Mouse (Mus musculus): ENCODE measurements around the gene Dagla. TPM values are rescaled to one million over a fixed set of nuclear protein-coding genes. Genes with fewer than 3 reads are reported as not detected.
A peak's percentile ranks its signal among the peaks of the same experiment; 100 is the strongest.

The Dagla gene
- polyA plus RNA-seq, 2 experiments: 2.4 to 8.1 TPM

- no peak overlapping the region for H3K4me3 ChIP-seq (replicated peaks; ENCODE audit: low read length)
- TF ChIP-seq POLR2A (IDR thresholded peaks at IDR 0.05; ENCODE audit: borderline replicate concordance, extremely low read depth, insufficient read depth, insufficient read length): no peak
- H3K9ac ChIP-seq (ENCODE audit: low read depth, low read length, severe bottlenecking): no peak overlapping the region
- DNase-seq (ENCODE audit: low spot score): no peak
- WGBS: 45% methylated on average over 2 of the region's 2 CpGs
- no peaks in the 10 kb centered on the region for H3K9me3 ChIP-seq (ENCODE audit: control insufficient read depth, low read length)
- H3K27ac ChIP-seq (replicated peaks; ENCODE audit: low read depth, low read length): no peak overlapping the region; the same call in 1 of the 2 replicates
- 0 out of 2 replicates have a peak, but pooled peaks cover 2% of the 10 kb centered on the region for H3K27me3 ChIP-seq (ENCODE audit: control insufficient read depth, insufficient read depth, low read length)
- no peaks in the 10 kb centered on the region for H3K36me3 ChIP-seq (ENCODE audit: control insufficient read depth, insufficient read depth, low read length)
- no peak for ATAC-seq (ENCODE audit: low FRiP score, low read depth)
- peaks cover 18% of the 10 kb centered on the region for H3K4me1 ChIP-seq (ENCODE audit: control insufficient read depth, insufficient read depth, low read length)
- no peak overlapping the region for H3K4me2 ChIP-seq (replicated peaks; ENCODE audit: low read depth, low read length, severe bottlenecking)
Observed at GRCm38 (mm10) chr19:10308990-10309389, 4.3 kb upstream of the Dagla start.

- H3K27ac ChIP-seq (replicated peaks; ENCODE audit: low read depth, low read length): 0 out of 2 replicates have a peak overlapping the region, but pooled peaks have one; percentile 26
- no peak for DNase-seq (ENCODE audit: low spot score)
- 30% methylated on average over 6 of the region's 6 CpGs for WGBS
Observed at GRCm38 (mm10) chr19:10307941-10308340, 3.3 kb upstream of the Dagla start.

DNA sequence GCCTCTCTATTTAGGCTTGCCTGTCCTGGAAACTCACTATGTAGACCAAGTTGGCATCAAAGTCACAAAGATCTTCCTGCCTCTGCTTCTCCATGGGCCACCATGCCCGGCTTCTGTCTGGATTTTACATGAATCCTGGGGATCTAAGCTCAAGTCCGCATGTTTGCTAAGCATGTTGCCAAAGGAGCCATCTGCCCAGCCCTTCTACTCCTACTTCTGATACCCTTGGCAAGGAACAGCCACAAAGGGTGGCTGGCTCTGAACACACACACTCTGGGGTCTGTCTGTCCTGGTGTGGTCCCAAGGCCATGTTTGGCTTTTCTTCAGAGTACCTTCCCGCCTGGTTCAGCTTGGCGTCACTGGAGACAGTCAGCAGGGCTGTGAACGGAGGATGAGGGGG is 2.7 kb upstream of the Dagla start:
- 0 out of 2 replicates have a peak, but pooled peaks have one; percentile 1 for ATAC-seq (ENCODE audit: low FRiP score, low read depth)
- no peak for TF ChIP-seq POLR2A (IDR thresholded peaks at IDR 0.05; ENCODE audit: borderline replicate concordance, extremely low read depth, insufficient read depth, insufficient read length)
- Histone ChIP-seq H3K27me3 (ENCODE audit: control insufficient read depth, insufficient read depth, low read length) (0 out of 2 replicates have a peak, but pooled peaks cover 5% of the 10 kb centered on the region), H3K9me3 (ENCODE audit: control insufficient read depth, low read length) (no peaks in the 10 kb centered on the region), H3K4me3 (replicated peaks; ENCODE audit: low read length) (no peak overlapping the region), H3K4me1 (ENCODE audit: control insufficient read depth, insufficient read depth, low read length) (peaks cover 21% of the 10 kb centered on the region), H3K4me2 (replicated peaks; ENCODE audit: low read depth, low read length, severe bottlenecking) (no peak overlapping the region), H3K36me3 (ENCODE audit: control insufficient read depth, insufficient read depth, low read length) (no peaks in the 10 kb centered on the region), H3K27ac (replicated peaks; ENCODE audit: low read depth, low read length) (0 out of 2 replicates have a peak overlapping the region, but pooled peaks have one; percentile 26), H3K9ac (ENCODE audit: low read depth, low read length, severe bottlenecking) (0 out of 2 replicates have a peak overlapping the region, but pooled peaks have one; percentile 21)
- DNase-seq (ENCODE audit: low spot score): no peak
- 78% methylated on average over 5 of the region's 5 CpGs for WGBS

More at GRCm38 (mm10) chr19:10307941-10308340, 3.3 kb upstream of the Dagla start:
- H3K4me1 ChIP-seq (ENCODE audit: control insufficient read depth, insufficient read depth, low read length): peaks cover 21% of the 10 kb centered on the region
- 0 out of 2 replicates have a peak overlapping the region, but pooled peaks have one; percentile 21 for H3K9ac ChIP-seq (ENCODE audit: low read depth, low read length, severe bottlenecking)
- H3K4me2 ChIP-seq (replicated peaks; ENCODE audit: low read depth, low read length, severe bottlenecking): no peak overlapping the region
- H3K27me3 ChIP-seq (ENCODE audit: control insufficient read depth, insufficient read depth, low read length): 0 out of 2 replicates have a peak, but pooled peaks cover 5% of the 10 kb centered on the region
- no peaks in the 10 kb centered on the region for H3K9me3 ChIP-seq (ENCODE audit: control insufficient read depth, low read length)
- TF ChIP-seq POLR2A (IDR thresholded peaks at IDR 0.05; ENCODE audit: borderline replicate concordance, extremely low read depth, insufficient read depth, insufficient read length): no peak
- peak; percentile 73 for ATAC-seq (ENCODE audit: low FRiP score, low read depth)
- no peak overlapping the region for H3K4me3 ChIP-seq (replicated peaks; ENCODE audit: low read length)
- H3K36me3 ChIP-seq (ENCODE audit: control insufficient read depth, insufficient read depth, low read length): no peaks in the 10 kb centered on the region

DNA sequence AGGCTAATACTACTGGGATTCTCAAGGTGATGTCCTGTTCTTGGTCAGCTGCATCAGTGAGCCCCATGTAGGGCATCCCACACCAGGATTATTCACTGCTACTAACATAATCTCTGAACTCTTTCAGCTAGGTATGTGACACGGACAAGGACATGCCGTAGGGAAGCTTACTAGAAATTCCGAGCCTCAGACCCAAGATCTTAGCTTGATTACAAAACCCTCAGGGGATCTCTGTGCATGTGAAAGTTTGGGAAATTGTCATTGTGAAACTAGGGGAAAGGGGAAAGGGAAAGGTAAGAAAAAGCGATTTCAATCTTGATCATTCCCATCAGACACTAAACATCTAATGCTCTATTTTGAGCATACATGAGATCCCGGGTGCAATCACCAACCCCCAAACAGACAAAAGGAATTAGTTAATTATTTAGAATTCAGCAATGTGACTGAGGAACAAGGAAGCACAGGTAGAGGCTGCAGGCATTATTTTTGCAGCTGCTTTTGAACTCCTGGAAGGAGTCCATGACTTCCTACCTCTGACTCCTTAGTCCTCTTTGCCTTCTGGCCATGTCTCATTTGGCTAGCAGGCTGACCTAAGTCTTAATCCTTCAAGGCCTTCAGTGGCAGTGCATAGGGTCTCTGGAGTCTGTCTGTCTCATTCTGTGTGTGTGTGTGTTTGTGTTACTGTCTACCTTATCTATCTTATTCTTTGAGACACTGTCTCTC is 2.0 kb upstream of the Dagla start:
- WGBS: 82% methylated on average over 5 of the region's 5 CpGs
- DNase-seq (ENCODE audit: low spot score): no peak
- no peak for TF ChIP-seq POLR2A (IDR thresholded peaks at IDR 0.05; ENCODE audit: borderline replicate concordance, extremely low read depth, insufficient read depth, insufficient read length)
- ATAC-seq (ENCODE audit: low FRiP score, low read depth): no peak
- Histone ChIP-seq H3K27me3 (ENCODE audit: control insufficient read depth, insufficient read depth, low read length) (0 out of 2 replicates have a peak, but pooled peaks cover 5% of the 10 kb centered on the region), H3K4me1 (ENCODE audit: control insufficient read depth, insufficient read depth, low read length) (peaks cover 21% of the 10 kb centered on the region), H3K4me2 (replicated peaks; ENCODE audit: low read depth, low read length, severe bottlenecking) (no peak overlapping the region), H3K27ac (replicated peaks; ENCODE audit: low read depth, low read length) (no peak overlapping the region), H3K36me3 (ENCODE audit: control insufficient read depth, insufficient read depth, low read length) (no peaks in the 10 kb centered on the region), H3K4me3 (replicated peaks; ENCODE audit: low read length) (no peak overlapping the region), H3K9me3 (ENCODE audit: control insufficient read depth, low read length) (no peaks in the 10 kb centered on the region), H3K9ac (ENCODE audit: low read depth, low read length, severe bottlenecking) (no peak overlapping the region)

- peaks cover 21% of the 10 kb centered on the region for H3K4me1 ChIP-seq (ENCODE audit: control insufficient read depth, insufficient read depth, low read length)
- ATAC-seq (ENCODE audit: low FRiP score, low read depth) (no peak), DNase-seq (ENCODE audit: low spot score) (no peak)
- no peak overlapping the region for H3K4me2 ChIP-seq (replicated peaks; ENCODE audit: low read depth, low read length, severe bottlenecking)
- H3K4me3 ChIP-seq (replicated peaks; ENCODE audit: low read length): no peak overlapping the region
- H3K9ac ChIP-seq (ENCODE audit: low read depth, low read length, severe bottlenecking): no peak overlapping the region
- no peak overlapping the region for H3K27ac ChIP-seq (replicated peaks; ENCODE audit: low read depth, low read length)
- 0 out of 2 replicates have a peak, but pooled peaks cover 5% of the 10 kb centered on the region for H3K27me3 ChIP-seq (ENCODE audit: control insufficient read depth, insufficient read depth, low read length)
- 75% methylated on average over 12 of the region's 12 CpGs for WGBS
- no peaks in the 10 kb centered on the region for H3K36me3 ChIP-seq (ENCODE audit: control insufficient read depth, insufficient read depth, low read length)
- H3K9me3 ChIP-seq (ENCODE audit: control insufficient read depth, low read length): no peaks in the 10 kb centered on the region
- TF ChIP-seq POLR2A (IDR thresholded peaks at IDR 0.05; ENCODE audit: borderline replicate concordance, extremely low read depth, insufficient read depth, insufficient read length): no peak
Observed at GRCm38 (mm10) chr19:10305640-10306039, 963 bp upstream of the Dagla start.

All from limb, embryonic 14.5 days (tissue).